Mouse (Mus musculus): ENCODE measurements around the gene Itga7. TPM values are rescaled to one million over a fixed set of nuclear protein-coding genes. Genes with fewer than 3 reads are reported as not detected.

Gene Itga7
- polyA plus RNA-seq, 1 experiment from 2014 or later, result 0.43 TPM

- Histone ChIP-seq H3K4me2 (no peak overlapping the region), H3K9ac (ENCODE audit: low read depth, low read length) (no peak overlapping the region), H3K4me3 (ENCODE audit: low read depth, low read length) (no peak overlapping the region), H3K27ac (ENCODE audit: low read depth, low read length) (no peak overlapping the region), H3K4me1 (ENCODE audit: control insufficient read depth, insufficient read depth, low read length) (peaks cover 3% of the 10 kb centered on the region), H3K9me3 (replicated peaks; ENCODE audit: control insufficient read depth, low read length) (no peaks in the 10 kb centered on the region), H3K27me3 (ENCODE audit: control insufficient read depth, insufficient read depth, low read length) (no peaks in the 10 kb centered on the region), H3K36me3 (ENCODE audit: control insufficient read depth, insufficient read depth, low read length) (peaks cover 12% of the 10 kb centered on the region)
- no peak for ATAC-seq (replicated peaks; ENCODE audit: insufficient number of reproducible peaks, low FRiP score, low TSS enrichment)
- 86% methylated on average over 2 of the region's 2 CpGs for WGBS (ENCODE audit: insufficient replicate concordance)
Observed at GRCm38 (mm10) chr10:128915550-128915949, 18.1 kb upstream of the Itga7 start.

GRCm38 (mm10) chr10:128916665-128917064, 17.0 kb upstream of the Itga7 start:
- Histone ChIP-seq H3K4me3 (ENCODE audit: low read depth, low read length) (no peak overlapping the region), H3K27ac (ENCODE audit: low read depth, low read length) (no peak overlapping the region), H3K9me3 (replicated peaks; ENCODE audit: control insufficient read depth, low read length) (no peaks in the 10 kb centered on the region), H3K4me2 (no peak overlapping the region), H3K36me3 (ENCODE audit: control insufficient read depth, insufficient read depth, low read length) (peaks cover 12% of the 10 kb centered on the region), H3K4me1 (ENCODE audit: control insufficient read depth, insufficient read depth, low read length) (no peaks in the 10 kb centered on the region; the same call in none of the 2 replicates), H3K9ac (ENCODE audit: low read depth, low read length) (no peak overlapping the region), H3K27me3 (ENCODE audit: control insufficient read depth, insufficient read depth, low read length) (no peaks in the 10 kb centered on the region)
- WGBS (ENCODE audit: insufficient replicate concordance), result 88% methylated on average over 3 of the region's 3 CpGs
- no peak for ATAC-seq (replicated peaks; ENCODE audit: insufficient number of reproducible peaks, low FRiP score, low TSS enrichment)

GRCm38 (mm10) chr10:128917400-128917799, 16.2 kb upstream of the Itga7 start:
- Histone ChIP-seq H3K36me3 (ENCODE audit: control insufficient read depth, insufficient read depth, low read length) (peaks cover 12% of the 10 kb centered on the region), H3K27me3 (ENCODE audit: control insufficient read depth, insufficient read depth, low read length) (no peaks in the 10 kb centered on the region), H3K9me3 (replicated peaks; ENCODE audit: control insufficient read depth, low read length) (no peaks in the 10 kb centered on the region), H3K27ac (ENCODE audit: low read depth, low read length) (no peak overlapping the region), H3K4me2 (no peak overlapping the region), H3K9ac (ENCODE audit: low read depth, low read length) (no peak overlapping the region), H3K4me1 (ENCODE audit: control insufficient read depth, insufficient read depth, low read length) (peaks cover 7% of the 10 kb centered on the region), H3K4me3 (ENCODE audit: low read depth, low read length) (no peak overlapping the region)
- WGBS (ENCODE audit: insufficient replicate concordance), result 88% methylated on average over 6 of the region's 6 CpGs
- ATAC-seq (replicated peaks; ENCODE audit: insufficient number of reproducible peaks, low FRiP score, low TSS enrichment), result no peak

- no peak overlapping the region for H3K27ac ChIP-seq (ENCODE audit: low read depth, low read length)
Observed at GRCm38 (mm10) chr10:128918246-128918645, 15.4 kb upstream of the Itga7 start.

GRCm38 (mm10) chr10:128919203-128919631, 14.4 kb upstream of the Itga7 start:
- Histone ChIP-seq H3K27me3 (ENCODE audit: control insufficient read depth, insufficient read depth, low read length) (no peaks in the 10 kb centered on the region), H3K9ac (ENCODE audit: low read depth, low read length) (no peak overlapping the region), H3K4me3 (ENCODE audit: low read depth, low read length) (no peak overlapping the region), H3K4me1 (ENCODE audit: control insufficient read depth, insufficient read depth, low read length) (peaks cover 13% of the 10 kb centered on the region), H3K27ac (ENCODE audit: low read depth, low read length) (no peak overlapping the region), H3K4me2 (no peak overlapping the region), H3K36me3 (ENCODE audit: control insufficient read depth, insufficient read depth, low read length) (peaks cover 5% of the 10 kb centered on the region), H3K9me3 (replicated peaks; ENCODE audit: control insufficient read depth, low read length) (no peaks in the 10 kb centered on the region)
- 18% methylated on average over 6 of the region's 6 CpGs for WGBS (ENCODE audit: insufficient replicate concordance)
- no peak for ATAC-seq (replicated peaks; ENCODE audit: insufficient number of reproducible peaks, low FRiP score, low TSS enrichment)

More at GRCm38 (mm10) chr10:128918246-128918645, 15.4 kb upstream of the Itga7 start:
- no peaks in the 10 kb centered on the region for H3K9me3 ChIP-seq (replicated peaks; ENCODE audit: control insufficient read depth, low read length)
- H3K4me3 ChIP-seq (ENCODE audit: low read depth, low read length), result no peak overlapping the region
- no peak overlapping the region for H3K9ac ChIP-seq (ENCODE audit: low read depth, low read length)
- H3K4me2 ChIP-seq, result no peak overlapping the region
- 73% methylated on average over 7 of the region's 7 CpGs for WGBS (ENCODE audit: insufficient replicate concordance)
- H3K27me3 ChIP-seq (ENCODE audit: control insufficient read depth, insufficient read depth, low read length), result no peaks in the 10 kb centered on the region
- no peak for ATAC-seq (replicated peaks; ENCODE audit: insufficient number of reproducible peaks, low FRiP score, low TSS enrichment)
- peaks cover 8% of the 10 kb centered on the region for H3K4me1 ChIP-seq (ENCODE audit: control insufficient read depth, insufficient read depth, low read length)
- peaks cover 12% of the 10 kb centered on the region for H3K36me3 ChIP-seq (ENCODE audit: control insufficient read depth, insufficient read depth, low read length)

- H3K9ac ChIP-seq (ENCODE audit: low read depth, low read length), result no peak overlapping the region
- no peaks in the 10 kb centered on the region for H3K9me3 ChIP-seq (replicated peaks; ENCODE audit: control insufficient read depth, low read length)
- no peak overlapping the region for H3K4me3 ChIP-seq (ENCODE audit: low read depth, low read length)
- ATAC-seq (replicated peaks; ENCODE audit: insufficient number of reproducible peaks, low FRiP score, low TSS enrichment), result no peak
- peaks cover 3% of the 10 kb centered on the region; the same call in 1 of the 2 replicates for H3K36me3 ChIP-seq (ENCODE audit: control insufficient read depth, insufficient read depth, low read length)
- H3K4me2 ChIP-seq, result no peak overlapping the region
- no peaks in the 10 kb centered on the region for H3K27me3 ChIP-seq (ENCODE audit: control insufficient read depth, insufficient read depth, low read length)
- no peak overlapping the region for H3K27ac ChIP-seq (ENCODE audit: low read depth, low read length)
- WGBS (ENCODE audit: insufficient replicate concordance), result 82% methylated on average over 7 of the region's 7 CpGs
- H3K4me1 ChIP-seq (ENCODE audit: control insufficient read depth, insufficient read depth, low read length), result peaks cover 13% of the 10 kb centered on the region
Observed at GRCm38 (mm10) chr10:128919966-128920365, 13.7 kb upstream of the Itga7 start.

GRCm38 (mm10) chr10:128920736-128921161, 12.9 kb upstream of the Itga7 start:
- 49% methylated on average over 3 of the region's 3 CpGs for WGBS (ENCODE audit: insufficient replicate concordance)
- H3K27me3 ChIP-seq (ENCODE audit: control insufficient read depth, insufficient read depth, low read length), result no peaks in the 10 kb centered on the region
- peaks cover 3% of the 10 kb centered on the region; the same call in 1 of the 2 replicates for H3K36me3 ChIP-seq (ENCODE audit: control insufficient read depth, insufficient read depth, low read length)
- no peak for ATAC-seq (replicated peaks; ENCODE audit: insufficient number of reproducible peaks, low FRiP score, low TSS enrichment)
- no peak overlapping the region for H3K4me2 ChIP-seq
- H3K4me3 ChIP-seq (ENCODE audit: low read depth, low read length), result no peak overlapping the region
- no peaks in the 10 kb centered on the region for H3K9me3 ChIP-seq (replicated peaks; ENCODE audit: control insufficient read depth, low read length)
- no peak overlapping the region for H3K9ac ChIP-seq (ENCODE audit: low read depth, low read length)
- no peak overlapping the region for H3K27ac ChIP-seq (ENCODE audit: low read depth, low read length)
- peaks cover 13% of the 10 kb centered on the region for H3K4me1 ChIP-seq (ENCODE audit: control insufficient read depth, insufficient read depth, low read length)

- Histone ChIP-seq H3K9ac (ENCODE audit: low read depth, low read length) (no peak overlapping the region), H3K4me2 (no peak overlapping the region), H3K36me3 (ENCODE audit: control insufficient read depth, insufficient read depth, low read length) (peaks cover 3% of the 10 kb centered on the region; the same call in 1 of the 2 replicates), H3K9me3 (replicated peaks; ENCODE audit: control insufficient read depth, low read length) (no peaks in the 10 kb centered on the region), H3K27ac (ENCODE audit: low read depth, low read length) (peak overlapping the region; percentile 35; the same call in 1 of the 2 replicates), H3K4me1 (ENCODE audit: control insufficient read depth, insufficient read depth, low read length) (peaks cover 13% of the 10 kb centered on the region), H3K27me3 (ENCODE audit: control insufficient read depth, insufficient read depth, low read length) (no peaks in the 10 kb centered on the region), H3K4me3 (ENCODE audit: low read depth, low read length) (no peak overlapping the region)
- WGBS (ENCODE audit: insufficient replicate concordance), result 41% methylated on average over 1 of the region's 1 CpGs
- no peak for ATAC-seq (replicated peaks; ENCODE audit: insufficient number of reproducible peaks, low FRiP score, low TSS enrichment)
Observed at GRCm38 (mm10) chr10:128921251-128921650, 12.4 kb upstream of the Itga7 start.

Measured in heart, embryonic 11.5 days (tissue).